Mouse (Mus musculus): ENCODE data around the gene Tcte2.
"Not testable (repeated sequence)": the region's sequence is repeated elsewhere in the genome, so short reads cannot be mapped to it uniquely, and the experiment has no call there.

Gene Tcte2

GRCm38 (mm10) chr17:13681126-13681525, 80.5 kb downstream of the Tcte2 start:
- DNase-seq: no peak

DNA sequence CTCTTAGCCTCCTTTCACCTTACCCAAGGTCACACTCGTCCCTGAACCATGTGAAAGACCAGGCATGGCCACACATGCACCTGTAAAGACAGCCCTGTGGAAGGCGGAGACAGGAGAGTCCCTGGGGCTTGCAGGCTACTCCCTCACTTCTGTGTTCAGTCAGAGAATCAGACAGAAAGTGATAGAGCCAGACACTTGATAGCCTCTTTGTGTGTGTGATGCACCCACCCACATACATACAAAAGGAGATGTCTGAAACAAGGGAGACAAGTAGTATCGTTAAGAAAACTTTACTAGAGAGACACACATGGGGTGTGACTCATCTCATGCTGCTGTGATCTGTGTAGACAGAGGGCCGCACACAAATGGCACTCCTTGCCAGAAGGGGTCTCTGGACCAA, 81.3 kb downstream of the Tcte2 start:
- DNase-seq: no peak

DNA sequence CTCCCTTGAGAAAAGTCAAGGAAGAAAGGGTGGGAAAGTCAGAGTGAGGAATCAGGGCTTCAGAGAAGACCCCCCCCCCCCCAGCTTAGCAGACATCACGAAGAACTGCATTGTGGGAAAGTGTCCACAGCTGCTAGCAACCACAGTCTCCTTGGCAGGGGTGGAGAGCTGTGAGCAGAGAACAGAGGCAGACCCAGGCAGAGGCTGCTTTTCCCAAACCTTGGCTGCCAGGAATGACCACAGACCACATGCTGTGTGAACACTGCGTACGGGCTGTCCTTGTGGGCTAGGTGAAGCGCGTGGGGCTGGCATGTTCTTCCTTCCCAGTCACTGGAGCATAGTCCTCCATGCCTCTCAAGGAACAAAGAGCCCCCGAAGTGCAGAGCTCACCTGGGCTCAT, 81.9 kb downstream of the Tcte2 start:
- no peak for DNase-seq

GRCm38 (mm10) chr17:13677225-13678148, 84.1 kb downstream of the Tcte2 start:
- no peak for DNase-seq

- DNase-seq: not testable (repeated sequence)
These were observed 85.5 kb downstream of the Tcte2 start for GRCm38 (mm10) chr17:13676099-13676498.

DNA sequence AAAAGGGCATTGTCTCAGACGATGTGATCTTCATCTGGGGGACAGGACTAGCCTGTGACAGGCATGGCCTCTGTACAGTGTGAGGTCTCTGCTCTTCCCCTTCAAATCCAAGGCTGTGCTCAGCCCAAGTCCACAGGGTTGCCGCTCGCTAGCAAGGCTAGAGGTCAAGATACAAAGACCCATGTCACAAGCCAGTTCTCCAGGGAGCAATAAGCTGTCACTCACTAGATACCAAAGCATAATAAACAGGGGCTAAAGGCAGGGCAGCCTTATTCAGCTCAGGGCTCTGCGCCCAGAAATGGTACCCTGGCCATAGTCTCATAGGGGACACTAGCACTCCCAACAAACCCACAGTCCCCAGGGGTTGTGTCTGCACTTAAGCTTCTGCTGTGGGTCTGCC, 86.0 kb downstream of the Tcte2 start:
- no peak for DNase-seq

GRCm38 (mm10) chr17:13674695-13675306, 86.8 kb downstream of the Tcte2 start:
- DNase-seq: no peak

GRCm38 (mm10) chr17:13671732-13672131, 89.9 kb downstream of the Tcte2 start:
- DNase-seq: peak; percentile 94

GRCm38 (mm10) chr17:13670227-13670626, 91.4 kb downstream of the Tcte2 start:
- no peak for DNase-seq

DNA sequence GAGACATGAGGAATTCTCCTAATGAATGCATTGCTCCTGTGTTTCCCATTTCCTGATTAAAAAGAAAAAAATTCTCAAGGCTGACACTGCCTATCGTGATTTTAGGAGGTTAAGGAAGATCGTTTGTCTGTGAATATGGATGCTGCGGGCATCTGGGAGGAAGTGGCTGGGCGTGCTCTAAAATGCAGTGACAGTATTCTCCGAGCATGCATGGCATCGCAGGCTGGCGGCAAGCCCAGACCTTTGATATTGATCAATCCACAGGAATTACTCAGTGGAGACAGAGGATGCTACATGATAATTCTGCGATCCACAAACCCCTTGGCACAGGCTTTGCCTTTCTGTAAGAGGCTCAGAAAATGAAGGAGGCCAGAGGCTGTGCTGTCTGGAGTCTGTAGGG, 92.4 kb downstream of the Tcte2 start:
- no peak for DNase-seq

- no peak for DNase-seq
These were observed 93.3 kb downstream of the Tcte2 start for GRCm38 (mm10) chr17:13668052-13669015.

DNA sequence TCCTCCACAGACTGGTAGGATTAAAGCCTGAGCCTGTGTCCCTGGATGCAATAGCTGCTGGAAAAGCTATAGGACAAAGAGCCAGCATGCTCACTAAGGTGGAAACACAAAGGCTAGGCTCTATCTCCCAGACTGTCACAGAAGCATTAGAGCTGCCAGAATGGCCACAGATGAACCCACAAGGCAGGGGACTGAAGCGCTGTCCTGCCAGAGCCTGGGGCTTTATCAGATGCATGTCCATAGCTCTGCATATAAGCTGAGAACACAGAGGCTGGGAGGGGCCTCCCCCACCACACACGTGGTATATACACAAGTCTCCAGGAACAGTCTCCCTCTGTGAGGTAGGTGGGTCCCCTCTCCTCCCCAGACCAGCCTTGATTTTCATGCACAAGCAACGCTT, 94.6 kb downstream of the Tcte2 start:
- no peak for DNase-seq

- DNase-seq: no peak
These were observed 95.9 kb downstream of the Tcte2 start for GRCm38 (mm10) chr17:13665731-13666130.

- DNase-seq: no peak
These were observed 98.0 kb downstream of the Tcte2 start for GRCm38 (mm10) chr17:13663386-13664166.
